Mouse (Mus musculus): ENCODE data around the gene Ncapd2.

Ncapd2 gene

DNA sequence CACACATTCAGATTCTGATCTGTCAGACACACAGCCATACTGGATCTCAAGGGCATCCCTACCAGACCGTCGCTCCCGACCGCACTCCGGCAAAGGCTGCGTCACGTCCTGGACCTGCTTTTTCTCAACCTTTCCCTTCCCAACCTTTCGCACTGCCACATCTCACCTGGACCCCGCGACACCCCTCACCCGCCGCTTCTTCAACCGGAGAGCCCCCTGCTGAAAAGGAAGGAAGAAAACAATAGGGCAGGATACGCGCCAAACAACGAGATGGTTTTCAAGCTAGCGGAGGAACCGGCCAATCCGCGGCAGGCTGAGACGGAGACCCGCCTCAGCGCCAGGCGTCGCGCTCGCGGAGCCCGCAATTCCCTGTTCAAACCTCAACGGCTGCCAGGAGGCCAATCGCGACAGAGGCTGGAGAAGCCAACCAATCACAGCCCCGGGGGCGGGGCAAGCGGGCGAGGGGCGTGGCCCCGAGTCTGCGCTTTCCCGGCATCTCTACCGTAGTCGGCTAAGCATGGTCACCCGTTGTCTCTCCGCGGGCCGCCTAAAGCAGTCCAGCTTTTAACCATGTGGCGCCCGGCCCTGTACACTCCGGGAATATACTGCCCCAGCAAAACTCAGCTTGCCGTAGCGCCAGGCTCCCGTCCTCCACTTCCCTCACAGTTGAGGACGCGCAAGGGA is at the start of gene Ncapd2, which contains the start of gene Mrpl51:
Ncapd2 (minus strand) TSS at position 370 of the 684 bp plus-strand sequence.
Mrpl51 (plus strand) TSS at position 470 of the 684 bp plus-strand sequence.
- DNase-seq, result peak; percentile 93 to 96

GRCm38 (mm10) chr6:125240617-125241016 is 49.1 kb upstream of the Ncapd2 start:
- no peak for DNase-seq

DNA sequence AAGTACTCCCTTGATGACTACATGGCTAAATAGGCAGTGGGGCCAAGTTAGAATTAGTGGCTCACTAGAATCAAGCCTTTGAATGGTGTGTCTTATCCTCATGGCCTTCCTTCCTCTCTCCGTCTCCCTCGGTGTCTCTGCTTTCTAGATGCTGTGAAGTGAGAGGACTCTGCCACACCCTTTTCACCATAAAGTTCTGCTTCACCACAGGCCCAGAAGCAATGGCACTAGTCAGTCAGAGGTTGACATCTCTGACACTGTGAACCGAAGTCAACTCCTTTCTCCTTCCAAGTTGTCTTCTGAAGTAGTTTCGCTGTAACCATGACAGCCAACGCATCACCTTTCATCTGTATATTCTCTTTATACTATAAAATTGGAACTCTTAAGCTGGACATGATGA is 48.0 kb upstream of the Ncapd2 start:
- DNase-seq, result no peak

DNA sequence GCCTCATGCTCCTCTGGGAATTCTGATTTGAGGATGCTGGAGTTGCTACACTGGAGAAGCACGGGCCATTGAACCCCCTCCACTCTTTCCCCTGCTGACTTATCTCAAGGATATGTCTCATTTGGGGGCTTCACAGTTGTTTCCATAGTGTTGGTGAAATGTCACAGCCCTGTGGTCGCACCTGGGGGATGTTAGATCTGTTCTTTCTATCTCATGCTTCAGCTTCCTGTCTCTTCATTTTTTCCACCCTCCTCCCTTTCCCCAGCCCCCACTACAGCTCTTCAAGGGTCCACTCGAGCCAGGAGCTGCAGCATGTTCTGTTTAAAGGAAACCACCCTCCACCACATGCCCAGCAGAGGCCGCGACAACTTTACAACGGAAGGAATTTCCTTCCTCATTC is 46.9 kb upstream of the Ncapd2 start:
- no peak for DNase-seq

- DNase-seq, result no peak
These were observed 45.9 kb upstream of the Ncapd2 start for GRCm38 (mm10) chr6:125237421-125237820.

DNA sequence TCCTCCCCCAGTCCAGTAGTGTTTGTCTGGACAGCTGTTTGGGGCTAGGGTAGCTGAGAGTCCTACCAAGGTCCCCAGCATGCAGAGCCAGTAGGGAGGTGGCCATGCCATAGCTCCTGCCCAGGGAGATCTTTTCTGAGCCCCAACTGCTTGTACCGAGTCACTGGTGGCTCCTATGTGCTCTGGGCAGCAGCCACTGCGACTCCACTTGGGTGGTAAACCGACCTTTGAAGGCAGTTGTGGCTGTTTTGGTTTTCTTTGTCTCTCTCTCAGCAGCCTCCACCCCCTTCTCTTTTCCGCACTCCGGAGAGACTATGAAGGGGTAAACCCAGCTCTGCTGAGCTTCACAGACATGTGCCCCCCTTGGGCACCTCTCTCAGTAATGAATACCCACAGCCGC is 45.3 kb upstream of the Ncapd2 start, which contains the start of gene Cd27:
Cd27 (minus strand) TSS at position 229 of the 400 bp plus-strand sequence.
- DNase-seq, result peak in 1 of 2 experiments; percentile 27

DNA sequence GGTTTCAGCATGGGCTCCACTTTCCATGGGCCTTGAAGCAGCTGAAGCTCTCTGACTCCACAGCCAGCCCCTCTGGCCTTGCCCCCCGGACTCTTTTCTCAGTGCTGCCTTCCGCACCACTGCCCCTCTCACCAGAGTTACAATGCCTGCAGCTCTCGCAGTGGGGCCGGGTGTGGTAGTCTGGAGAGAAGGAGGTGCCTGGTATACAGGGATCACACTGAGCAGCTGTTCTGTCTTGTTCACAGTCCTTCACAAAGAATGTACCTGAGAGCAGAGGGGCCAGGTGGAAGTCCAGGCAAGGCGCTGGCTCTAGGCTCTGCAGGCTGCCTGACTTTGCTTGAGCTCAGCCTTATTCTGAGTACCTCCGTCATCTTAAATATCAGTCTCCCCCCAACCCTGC is 44.8 kb upstream of the Ncapd2 start:
- DNase-seq, result no peak

- no peak for DNase-seq
These were observed 43.0 kb upstream of the Ncapd2 start for GRCm38 (mm10) chr6:125234520-125234828.

- no peak for DNase-seq
These were observed 42.5 kb upstream of the Ncapd2 start for GRCm38 (mm10) chr6:125233816-125234519.

GRCm38 (mm10) chr6:125232516-125232915 is 41.0 kb upstream of the Ncapd2 start:
- DNase-seq, result no peak

- DNase-seq, result no peak
These were observed 40.5 kb upstream of the Ncapd2 start for GRCm38 (mm10) chr6:125232045-125232437.

DNA sequence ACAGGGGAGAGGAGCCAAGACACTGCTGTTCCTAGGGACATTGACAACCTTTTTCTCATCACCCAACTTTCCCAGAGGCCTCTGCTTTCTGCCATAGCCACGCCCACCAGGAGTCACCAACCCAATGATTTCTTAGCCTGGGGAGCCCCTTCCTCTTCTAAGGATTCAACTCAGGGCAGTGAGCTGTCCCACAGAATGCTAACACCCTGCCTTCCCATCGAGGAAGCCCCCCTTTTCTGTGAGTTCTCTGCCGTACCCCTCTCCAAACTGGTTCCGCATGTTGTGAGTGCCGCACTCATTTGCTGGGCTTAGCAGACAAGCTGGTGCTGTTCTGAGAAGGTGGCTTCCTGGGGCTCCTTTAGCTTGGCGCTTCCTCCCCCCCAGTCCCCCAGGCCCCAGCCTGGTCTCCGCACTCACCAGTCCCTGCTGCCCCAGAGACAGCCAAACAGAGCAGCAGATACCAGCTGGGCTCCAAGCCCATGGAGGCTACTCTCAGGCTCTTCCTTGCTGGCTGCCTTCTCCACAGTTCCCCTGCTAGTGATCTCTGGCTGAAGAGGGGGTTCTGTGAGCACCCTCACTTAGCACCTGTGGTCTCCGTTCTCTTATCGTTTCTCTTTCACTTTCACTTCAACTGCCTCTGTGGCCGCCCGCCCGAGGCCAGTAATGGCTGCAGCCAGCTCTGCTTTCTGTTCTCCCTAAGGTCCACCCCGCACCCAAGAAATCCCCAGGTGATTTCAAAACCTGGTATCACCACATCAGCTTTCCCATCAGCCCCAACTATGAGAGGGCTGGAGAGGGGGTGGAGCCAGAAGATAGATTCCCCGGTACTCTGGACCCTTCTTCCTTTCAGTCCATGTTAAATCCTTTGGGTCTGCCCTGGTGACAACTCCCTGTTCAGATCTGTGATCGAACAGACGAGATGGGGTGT is 39.9 kb upstream of the Ncapd2 start, which contains the start of gene Tapbpl:
Tapbpl (minus strand) TSS at position 744 of the 928 bp plus-strand sequence.
- DNase-seq, result peak; percentile 63 to 67

GRCm38 (mm10) chr6:125230571-125230970 is 39.1 kb upstream of the Ncapd2 start:
- no peak for DNase-seq

GRCm38 (mm10) chr6:125225518-125226115 is 34.1 kb upstream of the Ncapd2 start:
- DNase-seq, result no peak

DNA sequence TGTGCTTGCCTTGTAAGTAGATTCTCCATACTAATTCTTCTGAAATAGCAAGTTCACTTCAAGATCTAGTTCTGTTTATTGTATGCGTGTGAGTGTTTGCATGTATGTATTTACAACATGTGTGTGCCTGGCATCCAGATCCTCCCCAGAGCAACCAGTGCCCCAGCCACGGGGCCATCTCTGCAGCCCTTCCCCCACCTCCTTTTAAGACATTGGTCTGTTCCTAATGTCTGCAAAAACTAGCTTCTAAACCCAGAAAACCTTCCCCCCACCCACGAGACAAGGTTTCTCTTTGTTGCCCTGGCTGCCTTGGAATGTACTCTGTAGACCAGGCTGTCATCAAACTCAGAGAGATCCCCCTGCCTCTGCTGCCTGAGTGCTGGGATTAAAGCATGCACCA is 31.1 kb upstream of the Ncapd2 start:
- no peak for DNase-seq

DNA sequence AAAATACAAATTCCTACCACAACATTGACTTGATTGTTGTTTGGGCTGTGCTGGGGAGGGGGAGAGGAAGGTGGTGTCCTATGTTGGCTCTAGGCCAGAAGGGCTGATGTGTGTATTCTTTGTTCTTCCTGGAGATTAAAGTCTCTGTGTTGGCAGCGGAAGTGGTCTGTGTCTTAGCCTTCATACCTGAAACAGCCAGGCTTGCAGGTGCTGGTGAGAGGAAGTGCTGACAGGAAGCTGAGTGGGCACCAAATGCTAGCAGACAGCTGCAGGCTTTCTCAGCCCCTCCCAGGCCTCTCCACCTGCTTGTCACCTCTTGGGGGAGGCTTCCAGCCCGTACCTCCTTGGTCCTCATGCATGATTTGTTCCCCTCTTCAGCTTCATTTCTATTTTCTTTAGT is 30.6 kb upstream of the Ncapd2 start:
- peak; percentile 64 to 80 for DNase-seq

DNA sequence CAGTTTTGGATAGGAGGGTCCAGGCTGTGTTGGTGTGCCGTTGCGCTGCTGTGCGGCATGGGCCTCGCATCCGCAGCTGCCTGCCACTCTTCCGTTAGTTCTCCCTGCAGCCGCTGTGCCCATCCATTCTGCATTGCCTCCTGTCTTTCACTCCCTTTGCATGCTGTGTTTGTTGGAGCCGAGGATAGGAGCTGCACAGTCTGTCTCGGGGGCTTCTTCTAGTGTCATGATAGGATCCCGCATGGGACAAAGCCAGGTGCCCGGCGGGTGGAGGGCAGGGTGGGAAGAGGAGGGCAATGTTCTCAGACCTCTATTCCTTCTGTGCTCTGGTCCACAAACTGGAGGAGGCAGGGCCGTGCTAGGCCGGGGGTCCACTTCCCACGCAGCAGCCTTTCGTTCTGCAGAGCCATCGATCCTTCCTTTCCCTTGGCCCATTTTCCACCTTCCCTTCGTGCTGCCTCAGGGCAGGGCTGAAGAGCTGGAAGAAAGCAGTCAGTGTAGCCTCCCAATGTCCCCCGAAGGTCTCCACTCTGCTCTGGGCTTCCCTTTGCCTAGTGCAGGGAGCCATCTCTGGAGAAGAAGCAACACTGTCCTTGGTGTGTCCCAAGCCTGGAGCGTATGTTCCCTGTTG is 29.7 kb upstream of the Ncapd2 start:
- peak in 1 of 2 experiments; percentile 7 for DNase-seq

DNA sequence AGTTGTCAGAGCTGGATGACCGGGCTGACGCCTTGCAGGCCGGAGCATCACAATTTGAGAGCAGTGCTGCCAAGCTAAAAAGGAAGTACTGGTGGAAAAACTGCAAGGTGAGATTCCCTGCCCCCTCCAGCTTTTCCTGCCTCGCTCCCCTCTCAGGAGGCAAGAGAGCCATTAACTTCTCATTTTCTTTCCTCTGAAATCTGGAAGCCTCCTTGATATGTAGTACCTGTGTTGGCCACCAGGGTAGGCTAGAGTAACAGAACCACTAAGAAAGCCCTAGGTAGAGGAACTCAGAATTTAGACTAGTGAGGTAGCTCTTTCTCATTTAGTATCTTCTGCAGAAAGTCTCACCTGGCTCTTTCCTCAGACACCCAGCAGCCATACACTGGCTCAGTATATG is 27.5 kb upstream of the Ncapd2 start:
- DNase-seq, result peak; percentile 23 to 72

DNA sequence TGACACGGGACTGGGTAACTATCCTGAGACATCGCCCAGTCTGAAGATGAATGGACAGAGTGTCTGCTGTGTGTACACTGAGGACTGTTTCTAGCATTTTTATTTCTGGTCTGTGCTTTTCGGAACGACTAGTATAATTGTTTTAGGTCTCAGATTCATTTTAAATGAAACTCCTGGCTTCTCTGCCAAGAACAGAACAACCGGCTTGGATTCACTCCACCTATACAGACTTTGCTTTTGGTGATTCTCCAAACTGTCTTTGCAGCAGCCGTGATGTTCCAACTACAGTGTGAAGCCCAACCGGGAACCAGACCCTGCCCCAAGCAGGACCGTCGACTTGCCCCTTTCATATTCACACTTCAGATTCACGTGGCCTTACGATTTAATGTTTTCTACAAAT is 26.4 kb upstream of the Ncapd2 start:
- no peak for DNase-seq

DNA sequence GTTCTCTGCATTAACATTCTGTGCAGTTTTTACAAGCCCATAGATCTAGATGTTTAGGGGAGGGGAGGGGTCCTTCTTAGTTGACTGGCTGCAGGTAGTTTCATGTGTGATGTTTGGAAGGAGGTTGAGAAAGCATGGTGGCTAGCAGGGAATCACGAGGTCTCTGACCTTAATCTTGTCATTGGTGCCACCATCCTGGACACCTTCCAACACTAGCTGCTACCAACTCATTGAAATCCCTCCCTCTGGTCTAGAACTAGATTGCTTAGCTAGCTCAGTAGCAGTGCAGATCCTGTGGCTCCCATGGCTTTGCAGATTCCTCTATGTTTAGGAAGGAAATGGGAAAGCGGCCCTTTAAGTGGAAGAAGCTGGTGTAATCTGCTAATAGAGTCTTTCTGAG is 25.4 kb upstream of the Ncapd2 start:
- no peak for DNase-seq

GRCm38 (mm10) chr6:125215148-125215954 is 23.9 kb upstream of the Ncapd2 start, which contains the start of gene Vamp1:
Gene Vamp1, plus strand, starts transcription at chr6:125215551.
- DNase-seq, result peak; percentile 91 to 93
